Mouse (Mus musculus): ENCODE data around the gene Tmem135.

- TF ChIP-seq EP300 (IDR thresholded peaks at IDR 0.05; ENCODE audit: insufficient read depth, low read depth, low read length): no peak
- no peak for TF ChIP-seq CTCF (IDR thresholded peaks at IDR 0.05)
- TF ChIP-seq POLR2A (IDR thresholded peaks at IDR 0.05; ENCODE audit: insufficient read depth, low read depth, low read length): no peak
Observed at GRCm38 (mm10) chr7:89161610-89162378, 242.2 kb downstream of the Tmem135 start.

Data from heart, adult 2 months (tissue).